Mouse (Mus musculus): ENCODE data around the gene Olfr160. TPM values are rescaled to one million over a fixed set of nuclear protein-coding genes. Genes with fewer than 3 reads are reported as not detected.

Gene Olfr160
- polyA plus RNA-seq, 1 experiment from 2014 or later = not detected

- no peak overlapping the region for H3K4me2 ChIP-seq (replicated peaks)
- H3K27me3 ChIP-seq = no peaks in the 10 kb centered on the region
- no peaks in the 10 kb centered on the region for H3K4me1 ChIP-seq
- no peaks in the 10 kb centered on the region for H3K36me3 ChIP-seq
- H3K27ac ChIP-seq (replicated peaks) = no peak overlapping the region
- no peak for ATAC-seq (ENCODE audit: low FRiP score, low read depth)
- 88% methylated on average over 4 of the region's 4 CpGs for WGBS
- no peaks in the 10 kb centered on the region for H3K9me3 ChIP-seq
- H3K9ac ChIP-seq (replicated peaks) = no peak overlapping the region
- no peak overlapping the region for H3K4me3 ChIP-seq
Measured at GRCm38 (mm10) chr9:37675287-37675686, 40.8 kb downstream of the Olfr160 start.

- Histone ChIP-seq H3K27ac (replicated peaks) (no peak overlapping the region), H3K9me3 (no peaks in the 10 kb centered on the region), H3K4me3 (no peak overlapping the region), H3K4me1 (no peaks in the 10 kb centered on the region), H3K9ac (replicated peaks) (no peak overlapping the region), H3K36me3 (no peaks in the 10 kb centered on the region), H3K4me2 (replicated peaks) (no peak overlapping the region), H3K27me3 (no peaks in the 10 kb centered on the region)
- 82% methylated on average over 3 of the region's 3 CpGs for WGBS
- no peak for ATAC-seq (ENCODE audit: low FRiP score, low read depth)
Measured at GRCm38 (mm10) chr9:37670261-37670660, 45.8 kb downstream of the Olfr160 start.

- Histone ChIP-seq H3K9ac (replicated peaks) (no peak overlapping the region), H3K4me3 (no peak overlapping the region), H3K4me2 (replicated peaks) (no peak overlapping the region), H3K4me1 (no peaks in the 10 kb centered on the region), H3K9me3 (no peaks in the 10 kb centered on the region), H3K36me3 (no peaks in the 10 kb centered on the region), H3K27me3 (no peaks in the 10 kb centered on the region), H3K27ac (replicated peaks) (no peak overlapping the region)
- no peak for ATAC-seq (ENCODE audit: low FRiP score, low read depth)
- 76% methylated on average over 4 of the region's 4 CpGs for WGBS
Measured at GRCm38 (mm10) chr9:37669678-37670077, 46.4 kb downstream of the Olfr160 start.

GRCm38 (mm10) chr9:37669115-37669514 lies 46.9 kb downstream of the Olfr160 start, which contains the start of gene Panx3:
Gene Panx3 (minus strand): TSS chr9:37669235.
- Histone ChIP-seq H3K27ac (replicated peaks) (no peak within 1 kb of the TSS), H3K9ac (replicated peaks) (no peak within 1 kb of the TSS), H3K4me3 (no peak within 1 kb of the TSS), H3K4me2 (replicated peaks) (no peak within 1 kb of the TSS), H3K4me1 (no peaks in the 10 kb centered on the region), H3K27me3 (no peaks in the 10 kb centered on the region), H3K9me3 (no peaks in the 10 kb centered on the region), H3K36me3 (no peaks in the 10 kb centered on the region)
- 69% methylated on average over 6 of the region's 6 CpGs for WGBS
- ATAC-seq (ENCODE audit: low FRiP score, low read depth) = no peak

- no peaks in the 10 kb centered on the region for H3K4me1 ChIP-seq
- H3K4me3 ChIP-seq = no peak overlapping the region
- no peaks in the 10 kb centered on the region for H3K9me3 ChIP-seq
- H3K4me2 ChIP-seq (replicated peaks) = no peak overlapping the region
- no peak overlapping the region for H3K27ac ChIP-seq (replicated peaks)
- no peaks in the 10 kb centered on the region for H3K27me3 ChIP-seq
- ATAC-seq (ENCODE audit: low FRiP score, low read depth) = no peak
- 82% methylated on average over 7 of the region's 7 CpGs for WGBS
- H3K36me3 ChIP-seq = no peaks in the 10 kb centered on the region
- no peak overlapping the region for H3K9ac ChIP-seq (replicated peaks)
Measured at GRCm38 (mm10) chr9:37666045-37666444, 50.0 kb downstream of the Olfr160 start.

- H3K4me3 ChIP-seq = no peak overlapping the region
- no peaks in the 10 kb centered on the region for H3K4me1 ChIP-seq
- H3K27ac ChIP-seq (replicated peaks) = no peak overlapping the region
- H3K27me3 ChIP-seq = no peaks in the 10 kb centered on the region
- WGBS = 82% methylated on average over 2 of the region's 2 CpGs
- no peaks in the 10 kb centered on the region for H3K36me3 ChIP-seq
- H3K9me3 ChIP-seq = no peaks in the 10 kb centered on the region
- H3K9ac ChIP-seq (replicated peaks) = no peak overlapping the region
- ATAC-seq (ENCODE audit: low FRiP score, low read depth) = no peak
- no peak overlapping the region for H3K4me2 ChIP-seq (replicated peaks)
Measured at GRCm38 (mm10) chr9:37664604-37665003, 51.4 kb downstream of the Olfr160 start.

- WGBS = 80% methylated on average over 1 of the region's 1 CpGs
- no peaks in the 10 kb centered on the region for H3K9me3 ChIP-seq
Measured at GRCm38 (mm10) chr9:37663210-37663609, 52.8 kb downstream of the Olfr160 start.

GRCm38 (mm10) chr9:37659413-37659812 lies 56.6 kb downstream of the Olfr160 start:
- Histone ChIP-seq H3K9ac (replicated peaks) (no peak overlapping the region), H3K9me3 (no peaks in the 10 kb centered on the region), H3K4me3 (no peak overlapping the region), H3K36me3 (peaks cover under 1% of the 10 kb centered on the region; the same call in 1 of the 2 replicates), H3K4me1 (peaks cover 14% of the 10 kb centered on the region), H3K27ac (replicated peaks) (no peak overlapping the region), H3K4me2 (replicated peaks) (no peak overlapping the region), H3K27me3 (no peaks in the 10 kb centered on the region)
- no peak for ATAC-seq (ENCODE audit: low FRiP score, low read depth)
- WGBS = 82% methylated on average over 6 of the region's 6 CpGs

More at GRCm38 (mm10) chr9:37663210-37663609, 52.8 kb downstream of the Olfr160 start:
- Histone ChIP-seq H3K27ac (replicated peaks) (no peak overlapping the region), H3K4me1 (no peaks in the 10 kb centered on the region), H3K4me3 (no peak overlapping the region), H3K36me3 (no peaks in the 10 kb centered on the region), H3K4me2 (replicated peaks) (no peak overlapping the region), H3K27me3 (no peaks in the 10 kb centered on the region), H3K9ac (replicated peaks) (no peak overlapping the region)
- ATAC-seq (ENCODE audit: low FRiP score, low read depth) = no peak

Other genes with a start within 250 kb of the Olfr160 start
- gene Msantd2, start 226.9 kb downstream of the Olfr160 start, polyA plus RNA-seq (2016; fragmentation: Nextera tagmentation; extraction: Ambion mirVana) = 45.7 and 53.3 TPM in 2 replicates
- gene Esam, start 188.2 kb downstream of the Olfr160 start, polyA plus RNA-seq (2016; fragmentation: Nextera tagmentation; extraction: Ambion mirVana) = 29.3 and 30.2 TPM in 2 replicates
- gene Vsig2, start 177.0 kb downstream of the Olfr160 start, polyA plus RNA-seq (2016; fragmentation: Nextera tagmentation; extraction: Ambion mirVana) = 0.56 TPM in 1 of 2 replicates, not detected in the other
- 3.0 and 3.4 TPM in 2 replicates for gene Nrgn, start 163.3 kb downstream of the Olfr160 start, polyA plus RNA-seq (2016; fragmentation: Nextera tagmentation; extraction: Ambion mirVana)
- 6.8 and 7.7 TPM in 2 replicates for gene Siae, start 160.6 kb downstream of the Olfr160 start, polyA plus RNA-seq (2016; fragmentation: Nextera tagmentation; extraction: Ambion mirVana)
- 13.2 and 15.9 TPM in 2 replicates for gene Spa17, start 102.5 kb downstream of the Olfr160 start, polyA plus RNA-seq (2016; fragmentation: Nextera tagmentation; extraction: Ambion mirVana)
- gene Tbrg1, start 58.9 kb downstream of the Olfr160 start, polyA plus RNA-seq (2016; fragmentation: Nextera tagmentation; extraction: Ambion mirVana) = 106 and 123 TPM in 2 replicates
- gene Panx3, start 47.0 kb downstream of the Olfr160 start, polyA plus RNA-seq (2016; fragmentation: Nextera tagmentation; extraction: Ambion mirVana) = 0.24 and 0.71 TPM in 2 replicates
- not detected in 2 replicates for gene Olfr874, start 28.9 kb upstream of the Olfr160 start, polyA plus RNA-seq (2016; fragmentation: Nextera tagmentation; extraction: Ambion mirVana)
- not detected in 2 replicates for gene Olfr875, start 55.6 kb upstream of the Olfr160 start, polyA plus RNA-seq (2016; fragmentation: Nextera tagmentation; extraction: Ambion mirVana)
- not detected in 2 replicates for gene Olfr876, start 86.8 kb upstream of the Olfr160 start, polyA plus RNA-seq (2016; fragmentation: Nextera tagmentation; extraction: Ambion mirVana)
- not detected in 2 replicates for gene Olfr877, start 138.0 kb upstream of the Olfr160 start, polyA plus RNA-seq (2016; fragmentation: Nextera tagmentation; extraction: Ambion mirVana)
- not detected in 2 replicates for gene Olfr145, start 180.5 kb upstream of the Olfr160 start, polyA plus RNA-seq (2016; fragmentation: Nextera tagmentation; extraction: Ambion mirVana)
- not detected in 2 replicates for gene Olfr878, start 201.6 kb upstream of the Olfr160 start, polyA plus RNA-seq (2016; fragmentation: Nextera tagmentation; extraction: Ambion mirVana)

All from midbrain, embryonic 12.5 days (tissue).